Mouse (Mus musculus) liver, embryonic 13.5 days (tissue): ENCODE data around the gene Med15. TPM values are rescaled to one million over a fixed set of nuclear protein-coding genes. Genes with fewer than 3 reads are reported as not detected.

Experiments
- ATAC-seq: fragments of 200-750 bp; cut with Nextera tagmentation; 2 replicates; pipeline ENCODE4 v1.8.0; 2017; ENCODE audit warnings: low read depth, mild to moderate bottlenecking, moderate number of reproducible peaks, moderate library complexity
- DNase-seq: peaks from one replicate; pipeline ENCODE4 v3.0.0; 2022
- H3K27ac ChIP-seq: fragments of 300-500 bp; sonication (generic); 2 replicates; pipeline ENCODE4 v1.5.1; 2015; ENCODE audit warnings: moderate library complexity, mild to moderate bottlenecking, inconsistent platforms
- H3K27me3 ChIP-seq: fragments of 300-500 bp; sonication (generic); 2 replicates; pipeline ENCODE4 v1.6.1; 2015; ENCODE audit warnings: mild to moderate bottlenecking, inconsistent platforms
- H3K36me3 ChIP-seq: fragments of 300-500 bp; sonication (generic); 2 replicates; pipeline ENCODE4 v1.6.1; 2015; ENCODE audit warnings: mild to moderate bottlenecking, inconsistent platforms
- H3K4me1 ChIP-seq: fragments of 300-500 bp; sonication (generic); replicated peaks from 2 replicates; pipeline ENCODE4 v1.6.1; 2015; ENCODE audit warnings: inconsistent platforms
- H3K4me2 ChIP-seq: fragments of 300-500 bp; sonication (generic); 2 replicates; pipeline ENCODE4 v1.6.1; 2015; ENCODE audit warnings: inconsistent platforms, mild to moderate bottlenecking, moderate library complexity
- H3K4me3 ChIP-seq: fragments of 300-500 bp; sonication (generic); replicated peaks from 2 replicates; pipeline ENCODE4 v1.5.1; 2015; ENCODE audit warnings: mild to moderate bottlenecking, inconsistent platforms
- H3K9ac ChIP-seq: fragments of 300-500 bp; sonication (generic); 2 replicates; pipeline ENCODE4 v1.6.1; 2015; ENCODE audit warnings: mild to moderate bottlenecking, inconsistent platforms
- H3K9me3 ChIP-seq: fragments of 300-500 bp; sonication (generic); replicated peaks from 2 replicates; pipeline ENCODE4 v1.6.1; 2016; ENCODE audit warnings: inconsistent platforms
- WGBS: fragments of 180-500 bp; shearing (Covaris S2); methylation state at CpG from one replicate; pipeline ENCODE4 v1.1.7; 2015; ENCODE audit not compliant: insufficient replicate concordance; 5-methylcytosine and 5-hydroxymethylcytosine counted together
- polyA plus RNA-seq: library from polyadenylated mRNA; unstranded; fragments of >200 nt; fragmentation: Nextera tagmentation; extraction: Ambion mirVana; gene quantifications from 2 replicates; pipeline ENCODE4 v1.2.1, GENCODE M21; 2015

Gene Med15
- polyA plus RNA-seq, 1 experiment from 2014 or later, result 15.8 TPM

DNA sequence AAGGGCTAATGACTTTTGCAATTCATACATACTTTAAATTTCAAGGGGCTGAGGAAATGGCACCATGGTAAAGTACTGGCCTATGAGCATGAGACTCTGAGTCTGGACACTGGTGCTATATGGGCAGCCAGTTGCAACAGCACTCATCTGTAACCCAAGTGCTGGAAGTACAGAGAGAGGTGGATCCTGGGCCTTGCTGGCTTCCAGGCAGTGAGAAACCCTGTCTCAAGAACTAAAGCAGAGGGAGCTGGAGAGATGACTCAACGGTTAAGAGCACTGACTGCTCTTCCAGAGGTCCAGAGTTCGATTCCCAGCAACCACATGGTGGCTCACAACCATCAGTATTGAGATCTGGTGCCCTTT, 31.7 kb downstream of the Med15 start:
- H3K27ac ChIP-seq, result no peak overlapping the region
- H3K27me3 ChIP-seq, result no peaks in the 10 kb centered on the region
- no peaks in the 10 kb centered on the region for H3K9me3 ChIP-seq
- H3K4me2 ChIP-seq, result no peak overlapping the region
- no peak overlapping the region for H3K4me3 ChIP-seq
- ATAC-seq, result no peak
- 71% methylated on average over 2 of the region's 2 CpGs for WGBS
- DNase-seq, result no peak
- H3K4me1 ChIP-seq, result peaks cover 9% of the 10 kb centered on the region
- peaks cover 43% of the 10 kb centered on the region for H3K36me3 ChIP-seq
- H3K9ac ChIP-seq, result no peak overlapping the region

DNA sequence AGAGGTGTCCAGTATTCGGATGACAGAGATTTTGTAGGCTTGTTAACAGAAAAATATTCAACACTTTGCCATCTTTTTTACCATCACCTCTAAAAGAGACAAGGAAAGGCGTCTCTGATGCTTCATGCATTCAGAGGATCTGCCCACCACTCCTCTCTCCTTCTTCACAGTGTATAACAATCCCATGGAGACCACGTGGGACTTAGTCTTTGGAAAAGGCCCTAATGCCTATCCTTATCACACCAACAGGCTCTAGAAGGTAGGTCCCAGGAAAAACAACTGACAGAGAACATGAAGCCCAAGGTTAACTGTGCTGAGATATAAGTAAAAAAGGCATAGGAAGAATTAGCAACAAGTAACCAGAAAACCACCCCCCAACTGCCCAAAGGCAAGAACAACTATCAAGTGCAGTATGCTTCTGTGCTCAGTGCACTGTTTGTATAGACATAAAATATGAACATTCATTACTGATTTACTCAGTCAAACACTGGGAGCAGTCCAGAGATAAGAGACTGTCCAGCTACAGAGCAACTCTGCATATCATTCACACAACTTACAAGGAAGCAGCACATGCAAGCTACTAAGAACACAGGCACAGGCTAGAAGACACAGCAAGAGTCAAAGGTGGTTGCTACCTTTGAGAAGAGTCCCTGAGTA, 32.2 kb downstream of the Med15 start:
- 65% methylated on average over 3 of the region's 3 CpGs for WGBS
- H3K9ac ChIP-seq, result no peak overlapping the region
- H3K9me3 ChIP-seq, result no peaks in the 10 kb centered on the region
- H3K4me3 ChIP-seq, result no peak overlapping the region
- peaks cover 48% of the 10 kb centered on the region for H3K36me3 ChIP-seq
- no peak overlapping the region for H3K27ac ChIP-seq
- no peak overlapping the region for H3K4me2 ChIP-seq
- ATAC-seq (no peak), DNase-seq (no peak)
- no peaks in the 10 kb centered on the region for H3K27me3 ChIP-seq
- peaks cover 9% of the 10 kb centered on the region for H3K4me1 ChIP-seq

DNA sequence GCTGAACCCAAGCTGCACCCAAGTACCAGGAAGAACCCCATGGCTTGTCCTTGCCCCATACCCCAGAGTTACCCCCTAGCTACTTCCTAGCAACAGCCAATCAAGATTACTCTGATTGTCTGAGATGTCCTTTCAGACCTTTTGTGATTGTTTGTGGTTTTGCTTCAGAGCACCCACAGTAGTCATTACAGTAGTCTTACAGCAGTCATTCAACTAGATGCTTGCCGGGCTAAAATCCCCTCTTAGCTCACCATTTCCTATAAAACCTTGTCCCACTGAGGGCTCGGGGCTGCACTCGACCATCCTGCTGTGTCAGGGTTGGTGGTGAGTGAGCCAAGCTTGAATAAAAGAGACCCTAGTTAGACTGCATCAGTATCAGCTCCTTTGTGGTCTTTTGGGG, 37.8 kb downstream of the Med15 start:
- H3K27ac ChIP-seq, result no peak overlapping the region
- H3K9ac ChIP-seq, result no peak overlapping the region
- whole genome bisulfite sequencing, result 84% methylated on average over 3 of the region's 3 CpGs
- peaks cover 60% of the 10 kb centered on the region for H3K36me3 ChIP-seq
- DNase-seq (no peak), ATAC-seq (no peak)
- no peaks in the 10 kb centered on the region for H3K4me1 ChIP-seq
- no peak overlapping the region for H3K4me2 ChIP-seq
- no peaks in the 10 kb centered on the region for H3K9me3 ChIP-seq
- no peak overlapping the region for H3K4me3 ChIP-seq
- no peaks in the 10 kb centered on the region for H3K27me3 ChIP-seq

DNA sequence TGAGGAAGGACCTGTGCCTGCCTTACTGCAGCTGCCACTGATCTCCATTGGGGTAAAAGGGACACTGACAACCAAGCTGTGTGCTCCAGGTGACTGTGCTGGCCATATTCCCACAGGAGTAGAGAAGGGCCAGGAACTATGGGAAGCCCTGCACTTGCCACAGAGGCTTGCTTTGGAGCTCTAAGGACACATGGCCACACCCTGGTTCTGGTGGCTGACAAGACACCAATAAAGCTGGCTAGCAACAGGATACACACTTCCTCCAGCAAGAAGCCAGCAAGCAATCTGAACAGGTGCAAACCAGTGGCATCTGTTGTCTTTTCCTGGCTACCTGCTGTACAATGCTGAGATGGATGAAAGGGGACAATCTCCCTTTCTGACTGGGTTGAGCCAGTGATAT, 62.8 kb downstream of the Med15 start:
- Histone ChIP-seq H3K9me3 (no peaks in the 10 kb centered on the region), H3K36me3 (peaks cover 82% of the 10 kb centered on the region), H3K4me1 (peaks cover 11% of the 10 kb centered on the region), H3K27ac (0 out of 2 replicates have a peak overlapping the region, but pooled peaks have one; percentile 5), H3K9ac (no peak overlapping the region), H3K27me3 (no peaks in the 10 kb centered on the region), H3K4me2 (no peak overlapping the region), H3K4me3 (no peak overlapping the region)
- ATAC-seq (no peak), DNase-seq (no peak)

DNA sequence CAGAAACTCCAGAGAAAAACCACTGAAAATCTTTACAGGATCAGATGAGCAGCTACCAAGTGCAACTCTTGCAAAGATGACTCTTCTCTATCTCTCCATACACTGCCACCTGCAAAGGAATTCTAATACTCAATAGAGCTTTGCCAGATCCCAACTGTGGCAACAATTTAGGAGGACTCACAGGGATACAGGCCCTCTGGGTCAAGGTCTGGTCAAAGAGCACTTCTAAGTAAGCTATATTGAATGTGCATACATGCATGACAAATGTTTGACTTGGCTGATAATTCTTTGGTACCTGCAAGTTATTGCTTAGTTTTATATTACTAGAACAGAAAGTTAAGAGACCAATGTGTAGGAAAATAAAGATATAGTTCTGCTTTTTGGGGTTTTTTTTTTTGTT, 67.1 kb downstream of the Med15 start:
- DNase-seq (no peak), ATAC-seq (no peak)
- Histone ChIP-seq H3K9me3 (no peaks in the 10 kb centered on the region), H3K27ac (no peak overlapping the region), H3K4me2 (no peak overlapping the region), H3K4me3 (no peak overlapping the region), H3K27me3 (no peaks in the 10 kb centered on the region), H3K36me3 (peaks cover 71% of the 10 kb centered on the region), H3K4me1 (peaks cover 11% of the 10 kb centered on the region), H3K9ac (no peak overlapping the region)

DNA sequence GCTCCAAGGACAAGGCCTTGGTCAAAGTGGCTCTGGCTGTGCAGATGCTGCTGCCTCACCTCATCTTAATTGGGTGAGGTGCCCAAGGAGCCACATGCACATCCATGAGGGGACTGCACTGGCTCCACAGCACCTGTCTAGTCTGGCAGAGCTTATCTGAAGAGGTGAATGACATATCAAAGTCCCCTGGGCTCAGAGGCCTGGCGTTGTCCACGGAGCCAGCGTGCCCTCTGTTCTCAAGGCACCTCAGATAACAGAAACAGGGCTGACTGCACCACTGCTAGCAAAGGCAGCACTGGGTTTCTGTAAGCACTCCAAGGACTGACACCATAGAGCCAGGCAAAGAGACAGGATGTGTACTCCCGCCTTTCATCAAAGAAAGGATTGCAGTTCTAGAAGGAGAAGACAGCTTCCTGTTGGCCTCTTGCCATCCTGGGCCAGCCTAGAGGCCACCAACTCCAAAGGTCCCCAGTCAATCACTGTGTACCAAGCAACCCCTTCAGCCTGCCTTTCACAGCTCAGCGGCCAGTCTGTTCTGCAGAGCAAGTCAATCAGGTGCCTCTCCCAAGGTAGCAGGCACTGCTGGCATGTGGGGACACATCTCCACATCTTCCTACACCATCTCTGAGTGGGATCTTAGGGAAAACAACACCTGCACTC, 76.3 kb downstream of the Med15 start:
- H3K27me3 ChIP-seq, result no peaks in the 10 kb centered on the region
- H3K4me1 ChIP-seq, result no peaks in the 10 kb centered on the region
- H3K4me2 ChIP-seq, result no peak overlapping the region
- ATAC-seq (no peak), DNase-seq (no peak)
- no peak overlapping the region for H3K4me3 ChIP-seq
- peaks cover 72% of the 10 kb centered on the region for H3K36me3 ChIP-seq
- WGBS, result 67% methylated on average over 5 of the region's 5 CpGs
- H3K27ac ChIP-seq, result no peak overlapping the region
- H3K9ac ChIP-seq, result no peak overlapping the region
- no peaks in the 10 kb centered on the region for H3K9me3 ChIP-seq

DNA sequence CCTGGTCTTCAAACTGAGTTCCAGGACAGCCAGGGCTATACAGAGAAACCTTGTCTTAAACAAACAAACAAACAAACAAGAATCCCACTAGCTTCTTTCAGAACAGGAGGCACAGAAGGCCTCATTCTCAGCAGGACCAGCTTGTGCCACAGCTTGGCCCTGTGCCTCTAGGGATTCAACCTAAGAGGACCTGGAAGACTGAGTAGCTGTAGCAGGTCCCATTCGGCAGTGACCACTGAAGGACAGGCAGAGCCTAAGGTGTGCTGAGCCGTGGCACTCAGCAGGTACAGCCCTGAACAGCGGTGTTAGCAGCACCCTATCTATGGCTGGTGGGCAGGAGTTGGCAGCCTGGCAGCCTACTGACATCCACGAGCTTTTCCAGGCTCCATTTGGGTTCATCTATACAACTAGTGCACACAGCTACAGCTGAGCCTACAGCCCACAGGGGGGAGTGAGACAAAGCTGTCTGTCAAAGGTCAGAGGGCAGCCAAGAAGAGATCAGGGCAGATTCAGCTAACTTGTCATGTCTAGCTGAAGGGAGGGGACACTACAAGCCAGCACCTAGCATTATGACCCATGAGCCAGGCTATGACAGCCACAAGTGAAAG, 78.4 kb downstream of the Med15 start:
- Histone ChIP-seq H3K27me3 (no peaks in the 10 kb centered on the region), H3K36me3 (peaks cover 74% of the 10 kb centered on the region), H3K4me2 (no peak overlapping the region), H3K4me3 (no peak overlapping the region), H3K4me1 (no peaks in the 10 kb centered on the region), H3K9ac (no peak overlapping the region), H3K9me3 (no peaks in the 10 kb centered on the region), H3K27ac (no peak overlapping the region)
- 85% methylated on average over 4 of the region's 4 CpGs for WGBS
- ATAC-seq, result no peak
- DNase-seq, result no peak

DNA sequence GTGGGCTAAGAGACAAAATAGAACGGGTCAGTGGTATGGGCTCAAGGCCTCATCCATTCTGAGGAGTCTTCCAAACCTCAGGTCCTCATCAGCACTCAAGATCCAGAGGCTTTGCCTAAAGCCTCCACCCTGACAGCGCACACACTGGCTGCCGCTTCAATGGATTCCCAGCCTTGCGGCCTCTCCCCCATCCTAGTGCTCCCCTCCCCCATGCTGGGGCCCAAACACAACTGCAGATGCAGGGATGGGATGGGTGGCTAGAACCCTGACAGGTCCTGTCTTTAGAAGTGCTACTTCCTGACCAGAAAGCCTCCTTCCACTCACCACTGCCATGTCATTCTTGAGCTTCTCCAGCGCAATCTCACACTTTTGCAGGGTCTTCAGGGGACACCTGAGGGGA, 79.1 kb downstream of the Med15 start:
- Histone ChIP-seq H3K9me3 (no peaks in the 10 kb centered on the region), H3K4me3 (no peak overlapping the region), H3K4me1 (peaks cover 1% of the 10 kb centered on the region; the same call in 1 of the 2 replicates), H3K9ac (no peak overlapping the region), H3K27ac (no peak overlapping the region), H3K36me3 (peaks cover 72% of the 10 kb centered on the region), H3K27me3 (no peaks in the 10 kb centered on the region), H3K4me2 (no peak overlapping the region)
- DNase-seq, result no peak
- WGBS, result 90% methylated on average over 5 of the region's 5 CpGs
- ATAC-seq, result no peak

DNA sequence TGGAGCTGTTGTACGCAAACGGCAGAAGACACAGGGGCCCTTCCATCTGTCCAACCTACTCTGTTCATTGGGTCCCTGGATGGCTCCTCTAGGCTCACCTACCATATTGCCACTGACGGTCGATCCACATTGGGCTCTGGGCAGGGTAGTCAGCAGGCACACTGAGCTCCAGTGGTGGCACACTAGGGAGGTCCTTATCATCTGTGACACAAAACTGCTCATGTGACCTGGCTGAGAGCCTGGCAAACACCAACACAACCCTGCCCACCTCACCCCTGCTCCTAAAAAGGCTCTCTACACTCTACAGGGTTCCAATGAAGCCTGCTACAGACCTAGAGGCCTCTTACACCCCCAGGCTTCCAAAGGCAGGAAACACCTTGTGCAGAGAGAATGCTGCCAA, 80.1 kb downstream of the Med15 start:
- DNase-seq (no peak), ATAC-seq (no peak)
- no peak overlapping the region for H3K9ac ChIP-seq
- WGBS, result 90% methylated on average over 4 of the region's 4 CpGs
- H3K4me2 ChIP-seq, result no peak overlapping the region
- peaks cover 68% of the 10 kb centered on the region for H3K36me3 ChIP-seq
- H3K27me3 ChIP-seq, result no peaks in the 10 kb centered on the region
- H3K9me3 ChIP-seq, result no peaks in the 10 kb centered on the region
- peaks cover 7% of the 10 kb centered on the region for H3K4me1 ChIP-seq
- H3K27ac ChIP-seq, result no peak overlapping the region
- no peak overlapping the region for H3K4me3 ChIP-seq

DNA sequence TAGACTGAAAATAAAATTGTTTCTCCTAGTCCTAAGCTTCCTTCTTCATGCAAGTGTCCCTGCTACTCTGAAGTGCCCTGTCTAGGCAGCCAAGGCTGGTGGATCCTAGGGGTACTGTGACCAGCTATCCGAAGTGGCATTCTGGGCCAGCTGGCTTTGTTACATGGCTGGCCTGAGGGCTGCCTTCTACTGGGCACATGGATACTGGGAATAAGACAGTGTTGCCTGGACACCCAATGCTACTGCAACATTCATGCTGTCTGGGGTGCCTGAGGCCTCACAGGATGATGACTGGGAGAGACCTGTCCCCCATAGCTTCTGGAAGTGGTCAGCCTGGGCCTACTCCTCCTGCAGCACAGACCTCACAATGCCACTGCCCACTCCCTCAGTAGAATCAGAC, 82.0 kb downstream of the Med15 start:
- Histone ChIP-seq H3K9ac (no peak overlapping the region), H3K36me3 (peaks cover 60% of the 10 kb centered on the region), H3K4me2 (no peak overlapping the region), H3K9me3 (no peaks in the 10 kb centered on the region), H3K27me3 (no peaks in the 10 kb centered on the region), H3K4me3 (no peak overlapping the region), H3K4me1 (peaks cover 24% of the 10 kb centered on the region), H3K27ac (no peak overlapping the region)
- ATAC-seq (no peak), DNase-seq (no peak)
- 82% methylated on average over 1 of the region's 1 CpGs for WGBS

DNA sequence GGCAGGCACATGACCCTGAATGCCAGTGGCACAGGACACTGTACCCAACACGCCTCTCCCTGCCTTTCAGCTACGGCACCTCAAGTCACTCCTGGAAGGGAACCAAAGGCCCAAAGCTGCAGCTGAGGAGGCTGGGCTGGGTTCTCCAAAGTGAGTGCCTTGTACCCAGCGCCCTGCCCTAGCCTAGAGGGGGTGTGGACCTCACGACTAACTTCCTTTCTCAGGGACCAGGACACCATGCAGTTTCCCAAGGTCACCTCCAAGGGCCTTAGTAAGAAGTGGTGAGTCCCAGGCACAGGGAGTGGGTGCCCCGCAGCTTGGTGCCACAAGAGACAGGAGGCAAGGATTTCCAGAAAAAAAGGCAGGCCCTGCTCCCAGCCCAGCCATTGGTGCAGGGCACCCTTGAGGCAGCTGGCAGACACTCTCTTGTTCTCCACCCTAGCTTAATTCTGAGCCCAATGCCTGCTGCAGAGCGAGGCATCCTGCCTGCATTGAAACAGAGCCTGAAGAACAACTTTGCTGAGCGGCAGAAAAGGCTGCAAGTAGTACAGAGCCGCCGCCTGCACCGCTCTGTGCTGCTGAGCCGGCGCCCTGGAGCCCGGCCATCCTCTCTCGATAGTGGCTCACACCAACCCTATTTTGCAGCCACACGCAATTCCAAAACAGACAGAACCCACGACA, 82.6 kb downstream of the Med15 start:
- Histone ChIP-seq H3K4me1 (peaks cover 31% of the 10 kb centered on the region), H3K4me3 (no peak overlapping the region), H3K9ac (no peak overlapping the region), H3K27me3 (no peaks in the 10 kb centered on the region), H3K9me3 (no peaks in the 10 kb centered on the region), H3K27ac (no peak overlapping the region), H3K4me2 (no peak overlapping the region), H3K36me3 (peaks cover 53% of the 10 kb centered on the region)
- WGBS, result 79% methylated on average over 16 of the region's 16 CpGs
- ATAC-seq (no peak), DNase-seq (no peak)
